Mouse (Mus musculus) hindbrain, embryonic 11.5 days (tissue): ENCODE results near the gene Cox15. TPM values are rescaled to one million over a fixed set of nuclear protein-coding genes. Genes with fewer than 3 reads are reported as not detected.

Experiments
- ATAC-seq: fragments of 200-750 bp; cut with Nextera tagmentation; 2 replicates; pipeline ENCODE4 v1.8.0; 2017; ENCODE audit warnings: mild to moderate bottlenecking, moderate TSS enrichment, moderate library complexity; ENCODE audit not compliant: low FRiP score
- DNase-seq: peaks from one replicate; pipeline ENCODE4 v3.0.0-alpha.2; 2015; ENCODE audit warnings: low spot score
- H3K27ac ChIP-seq: fragments of 300-500 bp; sonication (generic); 2 replicates; pipeline ENCODE4 v1.5.1; 2014; ENCODE audit warnings: mild to moderate bottlenecking, low read depth, low read length
- H3K27me3 ChIP-seq: fragments of 300-500 bp; sonication (generic); 2 replicates; pipeline ENCODE4 v1.6.1; 2014; ENCODE audit warnings: mild to moderate bottlenecking, low read length, moderate library complexity, mixed read lengths; ENCODE audit not compliant: control insufficient read depth, insufficient read depth
- H3K36me3 ChIP-seq: fragments of 300-500 bp; sonication (generic); 2 replicates; pipeline ENCODE4 v1.6.1; 2014; ENCODE audit warnings: mild to moderate bottlenecking, low read length, moderate library complexity, mixed read lengths; ENCODE audit not compliant: control insufficient read depth, insufficient read depth
- H3K4me1 ChIP-seq: fragments of 300-500 bp; sonication (generic); replicated peaks from 2 replicates; pipeline ENCODE4 v1.6.1; 2014; ENCODE audit warnings: low read length, mixed read lengths; ENCODE audit not compliant: control insufficient read depth, insufficient read depth
- H3K4me2 ChIP-seq: fragments of 300-500 bp; sonication (generic); replicated peaks from 2 replicates; pipeline ENCODE4 v1.6.1; 2014; ENCODE audit warnings: mild to moderate bottlenecking, low read depth, low read length
- H3K4me3 ChIP-seq: fragments of 300-500 bp; sonication (generic); 2 replicates; pipeline ENCODE4 v1.5.1; 2014; ENCODE audit warnings: low read depth, low read length
- H3K9ac ChIP-seq: fragments of 300-500 bp; sonication (generic); 2 replicates; pipeline ENCODE4 v1.6.1; 2014; ENCODE audit warnings: low read depth, low read length
- H3K9me3 ChIP-seq: fragments of 300-500 bp; sonication (generic); 2 replicates; pipeline ENCODE4 v1.6.1; 2016; ENCODE audit warnings: low read length; ENCODE audit not compliant: control insufficient read depth
- WGBS: fragments of 180-500 bp; shearing (Covaris S2); extraction: QIAGEN DNeasy Blood & Tissue Kit; methylation state at CpG from one replicate; pipeline ENCODE4 v1.1.7; 2014; 5-methylcytosine and 5-hydroxymethylcytosine counted together
- polyA plus RNA-seq: library from polyadenylated mRNA; unstranded; fragments of >200 nt; fragmentation: Nextera tagmentation; extraction: Ambion mirVana; gene quantifications from 2 replicates; pipeline ENCODE4 v1.2.1, GENCODE M21; 2014

The Cox15 gene
- polyA plus RNA-seq, 1 experiment from 2014 or later = 12.9 TPM

- H3K9me3 ChIP-seq = no peaks in the 10 kb centered on the region
- no peaks in the 10 kb centered on the region for H3K36me3 ChIP-seq
- peak; percentile 83 for DNase-seq
- peak overlapping the region; percentile 47 for H3K4me3 ChIP-seq
- WGBS = under 1% methylated on average over 23 of the region's 24 CpGs
- peak; percentile 92 for ATAC-seq
- no peaks in the 10 kb centered on the region for H3K4me1 ChIP-seq
- H3K27me3 ChIP-seq = no peaks in the 10 kb centered on the region
- H3K27ac ChIP-seq = peak overlapping the region; percentile 91
- H3K9ac ChIP-seq = peak overlapping the region; percentile 73
- peak overlapping the region; percentile 34 for H3K4me2 ChIP-seq
These were observed 531 bp upstream of the Cox15 start for GRCm38 (mm10) chr19:43753226-43753835.

- DNase-seq (no peak), ATAC-seq (no peak)
- no peaks in the 10 kb centered on the region for H3K27me3 ChIP-seq
- H3K36me3 ChIP-seq = 0 out of 2 replicates have a peak, but pooled peaks cover 3% of the 10 kb centered on the region
- H3K4me2 ChIP-seq = no peak overlapping the region
- H3K9me3 ChIP-seq = no peaks in the 10 kb centered on the region
- 90% methylated on average over 2 of the region's 2 CpGs for WGBS
- H3K27ac ChIP-seq = no peak overlapping the region
- H3K9ac ChIP-seq = no peak overlapping the region
- H3K4me1 ChIP-seq = no peaks in the 10 kb centered on the region
- no peak overlapping the region for H3K4me3 ChIP-seq
These were observed 2.8 kb downstream of the Cox15 start for GRCm38 (mm10) chr19:43750008-43750407.

GRCm38 (mm10) chr19:43747877-43748276 is 4.9 kb downstream of the Cox15 start:
- 0 out of 2 replicates have a peak, but pooled peaks cover 7% of the 10 kb centered on the region for H3K36me3 ChIP-seq
- no peak overlapping the region for H3K9ac ChIP-seq
- H3K4me2 ChIP-seq = no peak overlapping the region
- no peaks in the 10 kb centered on the region for H3K27me3 ChIP-seq
- 91% methylated on average over 4 of the region's 4 CpGs for WGBS
- H3K9me3 ChIP-seq = no peaks in the 10 kb centered on the region
- no peak for ATAC-seq
- no peak overlapping the region for H3K27ac ChIP-seq
- DNase-seq = no peak
- H3K4me3 ChIP-seq = no peak overlapping the region
- H3K4me1 ChIP-seq = no peaks in the 10 kb centered on the region

- H3K4me2 ChIP-seq = no peak overlapping the region
- no peaks in the 10 kb centered on the region for H3K27me3 ChIP-seq
- DNase-seq (no peak), ATAC-seq (no peak)
- no peak overlapping the region for H3K27ac ChIP-seq
- 94% methylated on average over 3 of the region's 3 CpGs for WGBS
- 0 out of 2 replicates have a peak, but pooled peaks cover 11% of the 10 kb centered on the region for H3K36me3 ChIP-seq
- no peak overlapping the region for H3K9ac ChIP-seq
- H3K9me3 ChIP-seq = no peaks in the 10 kb centered on the region
- H3K4me3 ChIP-seq = no peak overlapping the region
- H3K4me1 ChIP-seq = no peaks in the 10 kb centered on the region
These were observed 7.1 kb downstream of the Cox15 start for GRCm38 (mm10) chr19:43745740-43746139.

GRCm38 (mm10) chr19:43743401-43743800 is 9.4 kb downstream of the Cox15 start:
- H3K4me1 ChIP-seq = no peaks in the 10 kb centered on the region
- H3K4me3 ChIP-seq = no peak overlapping the region
- WGBS = 98% methylated on average over 7 of the region's 7 CpGs
- no peak for ATAC-seq
- no peak overlapping the region for H3K27ac ChIP-seq
- H3K9ac ChIP-seq = no peak overlapping the region
- DNase-seq = no peak
- no peak overlapping the region for H3K4me2 ChIP-seq
- H3K9me3 ChIP-seq = no peaks in the 10 kb centered on the region
- peaks cover 16% of the 10 kb centered on the region; the same call in 1 of the 2 replicates for H3K36me3 ChIP-seq
- no peaks in the 10 kb centered on the region for H3K27me3 ChIP-seq

GRCm38 (mm10) chr19:43738409-43738808 is 14.4 kb downstream of the Cox15 start:
- no peaks in the 10 kb centered on the region for H3K27me3 ChIP-seq
- whole genome bisulfite sequencing = 97% methylated on average over 10 of the region's 10 CpGs
- no peak for DNase-seq
- H3K4me2 ChIP-seq = no peak overlapping the region
- no peak overlapping the region for H3K9ac ChIP-seq
- no peak overlapping the region for H3K27ac ChIP-seq
- no peaks in the 10 kb centered on the region for H3K4me1 ChIP-seq
- H3K4me3 ChIP-seq = no peak overlapping the region
- H3K36me3 ChIP-seq = peaks cover 13% of the 10 kb centered on the region; the same call in 1 of the 2 replicates
- no peak for ATAC-seq
- H3K9me3 ChIP-seq = no peaks in the 10 kb centered on the region

- Histone ChIP-seq H3K9ac (no peak overlapping the region), H3K4me2 (no peak overlapping the region), H3K27ac (no peak overlapping the region), H3K4me3 (no peak overlapping the region), H3K36me3 (0 out of 2 replicates have a peak, but pooled peaks cover 2% of the 10 kb centered on the region), H3K4me1 (no peaks in the 10 kb centered on the region), H3K9me3 (no peaks in the 10 kb centered on the region), H3K27me3 (no peaks in the 10 kb centered on the region)
- ATAC-seq (no peak), DNase-seq (no peak)
- WGBS = 60% methylated on average over 7 of the region's 7 CpGs
These were observed 21.6 kb downstream of the Cox15 start for GRCm38 (mm10) chr19:43731157-43731556.

GRCm38 (mm10) chr19:43730037-43730428 is 22.8 kb downstream of the Cox15 start:
- 33% methylated on average over 8 of the region's 8 CpGs for WGBS
- H3K27ac ChIP-seq = peak overlapping the region; percentile 17; the same call in 1 of the 2 replicates
- H3K36me3 ChIP-seq = no peaks in the 10 kb centered on the region
- peak overlapping the region; percentile 30 for H3K4me2 ChIP-seq
- no peaks in the 10 kb centered on the region for H3K27me3 ChIP-seq
- peak; percentile 42 for DNase-seq
- no peaks in the 10 kb centered on the region for H3K9me3 ChIP-seq
- no peak overlapping the region for H3K9ac ChIP-seq
- no peaks in the 10 kb centered on the region for H3K4me1 ChIP-seq
- ATAC-seq = no peak
- peak overlapping the region; percentile 21 for H3K4me3 ChIP-seq
